Mouse (Mus musculus): Measurements from ENCODE around the gene Apba3. TPM values are rescaled to one million over a fixed set of nuclear protein-coding genes. Genes with fewer than 3 reads are reported as not detected.

The Apba3 gene
- polyA plus RNA-seq, 1 experiment from 2014 or later = 57.2 TPM

GRCm38 (mm10) chr10:81285694-81286450 lies 19.1 kb downstream of the Apba3 start:
- H3K9me3 ChIP-seq = no peaks in the 10 kb centered on the region
- peak; percentile 95 for DNase-seq (ENCODE audit: low spot score)
- no peaks in the 10 kb centered on the region for H3K36me3 ChIP-seq (replicated peaks)
- H3K27ac ChIP-seq (replicated peaks) = peak overlapping the region; percentile 78
- H3K27me3 ChIP-seq (replicated peaks; ENCODE audit: low read depth, poor library complexity, severe bottlenecking) = peaks cover 88% of the 10 kb centered on the region
- WGBS = 3% methylated on average over 54 of the region's 54 CpGs
- H3K4me1 ChIP-seq = peaks cover 51% of the 10 kb centered on the region
- peak overlapping the region; percentile 63 for H3K4me3 ChIP-seq

DNA sequence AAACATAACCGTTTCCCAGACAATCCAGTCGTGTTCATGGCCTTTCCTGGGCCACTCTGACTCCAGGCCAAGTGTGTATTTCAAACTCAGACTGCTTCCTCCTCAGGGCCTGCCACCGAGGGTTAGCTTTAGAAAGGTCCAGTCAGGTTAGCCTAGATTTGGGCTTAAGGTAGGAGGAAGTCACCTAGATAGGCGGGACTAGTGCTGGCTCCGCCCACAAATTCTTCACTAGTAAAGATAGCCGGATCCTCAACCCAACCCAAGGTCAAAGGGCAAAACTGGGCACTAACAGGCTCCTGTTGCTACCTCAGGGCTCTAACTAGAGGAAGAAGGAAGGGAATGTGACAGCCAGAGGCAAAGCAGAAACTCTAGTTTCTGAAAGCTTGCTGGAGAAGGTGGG lies 19.8 kb downstream of the Apba3 start:
- Histone ChIP-seq H3K27ac (replicated peaks) (no peak overlapping the region), H3K4me1 (peaks cover 56% of the 10 kb centered on the region), H3K36me3 (replicated peaks) (no peaks in the 10 kb centered on the region), H3K9me3 (no peaks in the 10 kb centered on the region), H3K27me3 (replicated peaks; ENCODE audit: low read depth, poor library complexity, severe bottlenecking) (peaks cover 90% of the 10 kb centered on the region), H3K4me3 (peak overlapping the region; percentile 63; the same call in 1 of the 2 replicates)
- WGBS = 42% methylated on average over 6 of the region's 6 CpGs
- no peak for DNase-seq (ENCODE audit: low spot score)

DNA sequence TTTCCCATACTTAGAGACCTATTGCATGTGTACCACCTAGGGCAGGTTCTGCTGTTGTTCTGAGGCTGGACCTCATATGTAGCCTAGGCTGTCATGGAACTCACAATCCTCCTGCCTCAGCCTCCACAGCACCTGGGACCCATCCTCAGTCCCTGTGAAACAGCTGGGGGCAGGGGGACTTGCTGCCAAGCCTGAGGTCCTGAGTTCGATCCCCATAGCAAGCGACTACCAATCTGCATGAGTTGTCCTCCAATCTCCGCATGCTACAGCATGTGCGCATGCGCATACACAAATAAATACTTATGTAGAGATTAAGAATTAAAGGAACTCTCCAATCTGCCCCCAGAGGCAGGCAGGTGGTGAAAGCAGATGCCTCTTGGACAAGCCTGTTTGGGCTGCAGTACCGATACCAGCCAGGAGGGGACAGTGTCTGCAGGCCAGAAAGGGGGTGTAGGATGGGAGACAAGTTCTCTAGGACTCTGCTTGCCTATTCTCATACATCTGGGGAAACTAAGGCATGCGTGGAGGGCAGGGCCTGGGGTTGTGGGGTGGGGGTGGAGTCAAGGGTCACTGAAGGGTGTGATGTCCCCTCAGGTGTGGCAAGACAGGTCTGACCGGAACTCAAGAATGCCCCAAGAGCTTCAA lies 20.9 kb downstream of the Apba3 start:
- H3K4me3 ChIP-seq = no peak overlapping the region
- peak; percentile 68 for DNase-seq (ENCODE audit: low spot score)
- peaks cover 56% of the 10 kb centered on the region for H3K4me1 ChIP-seq
- WGBS = 66% methylated on average over 8 of the region's 8 CpGs
- H3K27me3 ChIP-seq (replicated peaks; ENCODE audit: low read depth, poor library complexity, severe bottlenecking) = peaks cover 92% of the 10 kb centered on the region
- no peaks in the 10 kb centered on the region for H3K36me3 ChIP-seq (replicated peaks)
- no peak overlapping the region for H3K27ac ChIP-seq (replicated peaks)
- no peaks in the 10 kb centered on the region for H3K9me3 ChIP-seq

DNA sequence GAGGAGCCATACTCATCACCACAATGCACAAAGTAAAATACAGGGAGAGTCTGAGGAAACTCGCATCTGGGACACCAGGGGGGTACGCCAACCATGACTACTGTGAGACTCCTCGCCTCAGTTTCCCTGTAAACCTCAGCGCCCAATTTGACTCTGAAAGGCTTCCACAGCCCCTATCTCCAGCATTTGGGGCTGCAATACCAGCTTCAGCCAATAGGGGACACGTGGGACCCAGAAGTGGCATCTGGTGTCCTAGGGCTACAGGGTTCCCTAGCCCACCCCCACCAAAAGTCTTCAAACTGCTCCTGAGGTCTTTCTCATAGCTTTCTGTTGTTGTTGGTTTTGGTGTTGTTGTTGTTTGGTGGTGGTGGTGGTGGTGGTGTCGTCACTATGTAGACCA lies 21.8 kb downstream of the Apba3 start:
- Histone ChIP-seq H3K27ac (replicated peaks) (no peak overlapping the region), H3K4me1 (peaks cover 61% of the 10 kb centered on the region), H3K4me3 (no peak overlapping the region), H3K36me3 (replicated peaks) (no peaks in the 10 kb centered on the region), H3K27me3 (replicated peaks; ENCODE audit: low read depth, poor library complexity, severe bottlenecking) (peaks cover 82% of the 10 kb centered on the region), H3K9me3 (no peaks in the 10 kb centered on the region)
- 33% methylated on average over 6 of the region's 6 CpGs for WGBS
- DNase-seq (ENCODE audit: low spot score) = peak; percentile 55

- Histone ChIP-seq H3K4me3 (0 out of 2 replicates have a peak overlapping the region, but pooled peaks have one; percentile 17), H3K36me3 (replicated peaks) (0 out of 2 replicates have a peak, but pooled peaks cover under 1% of the 10 kb centered on the region), H3K9me3 (no peaks in the 10 kb centered on the region), H3K27ac (replicated peaks) (no peak overlapping the region), H3K4me1 (peaks cover 61% of the 10 kb centered on the region), H3K27me3 (replicated peaks; ENCODE audit: low read depth, poor library complexity, severe bottlenecking) (peaks cover 75% of the 10 kb centered on the region)
- DNase-seq (ENCODE audit: low spot score) = peak; percentile 79
- 3% methylated on average over 7 of the region's 7 CpGs for WGBS
Observed at GRCm38 (mm10) chr10:81289278-81289677, 22.5 kb downstream of the Apba3 start.

- Histone ChIP-seq H3K4me3 (no peak overlapping the region), H3K36me3 (replicated peaks) (peaks cover 5% of the 10 kb centered on the region; the same call in 1 of the 2 replicates), H3K9me3 (no peaks in the 10 kb centered on the region), H3K4me1 (peaks cover 61% of the 10 kb centered on the region), H3K27me3 (replicated peaks; ENCODE audit: low read depth, poor library complexity, severe bottlenecking) (peaks cover 70% of the 10 kb centered on the region), H3K27ac (replicated peaks) (no peak overlapping the region)
- 65% methylated on average over 14 of the region's 14 CpGs for WGBS
- no peak for DNase-seq (ENCODE audit: low spot score)
Observed at GRCm38 (mm10) chr10:81289811-81290210, 23.1 kb downstream of the Apba3 start.

DNA sequence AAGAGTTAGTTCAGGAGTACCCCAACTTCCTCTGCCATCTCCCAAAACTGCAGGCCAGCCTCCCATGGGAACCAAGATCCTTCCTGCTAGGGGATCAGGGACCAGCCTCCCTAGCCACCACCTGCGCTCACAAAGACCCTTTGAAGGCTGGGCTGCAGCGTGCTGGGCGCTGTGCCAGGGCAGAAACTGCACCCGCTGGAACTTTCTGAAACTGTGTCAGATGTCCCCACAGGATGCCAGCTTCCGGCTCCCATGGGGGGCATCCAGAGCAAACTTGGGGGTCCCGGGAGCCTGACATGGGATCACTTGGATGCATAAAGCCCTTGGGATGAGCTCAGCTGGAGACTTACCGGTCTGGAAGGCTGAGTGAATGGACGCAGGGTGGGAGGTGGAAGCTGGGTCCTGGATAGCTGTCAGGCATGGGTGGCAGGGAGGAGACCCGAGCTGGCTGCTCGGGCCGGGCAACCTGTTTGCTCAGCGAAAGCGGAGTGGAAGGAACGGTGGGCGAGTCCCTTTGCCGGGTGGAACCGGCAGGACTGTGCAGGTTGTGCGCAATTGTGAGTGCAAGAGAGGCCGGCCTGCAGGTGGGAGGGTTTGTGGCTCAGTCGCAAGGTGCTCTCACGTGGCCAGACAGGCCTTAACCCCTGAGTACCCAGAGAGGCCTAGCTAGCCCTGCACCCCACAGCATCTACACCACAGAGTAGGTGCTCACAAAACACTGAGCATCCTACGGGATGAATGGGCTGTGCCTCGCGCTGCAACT lies 24.1 kb downstream of the Apba3 start:
- Histone ChIP-seq H3K4me3 (peak overlapping the region; percentile 32), H3K27me3 (replicated peaks; ENCODE audit: low read depth, poor library complexity, severe bottlenecking) (peaks cover 59% of the 10 kb centered on the region), H3K4me1 (peaks cover 61% of the 10 kb centered on the region)

GRCm38 (mm10) chr10:81291511-81292104 lies 24.8 kb downstream of the Apba3 start, which contains the start of gene Tjp3:
TSS of gene Tjp3 (minus strand) at chr10:81291581.
- Histone ChIP-seq H3K27ac (replicated peaks) (no peak within 1 kb of the TSS), H3K27me3 (replicated peaks; ENCODE audit: low read depth, poor library complexity, severe bottlenecking) (peaks cover 55% of the 10 kb centered on the region), H3K4me1 (peaks cover 59% of the 10 kb centered on the region), H3K4me3 (peak within 1 kb of the TSS; percentile 75), H3K36me3 (replicated peaks) (peaks cover 22% of the 10 kb centered on the region), H3K9me3 (no peaks in the 10 kb centered on the region)
- DNase-seq (ENCODE audit: low spot score) = no peak
- WGBS = 75% methylated on average over 9 of the region's 9 CpGs

More for the DNA sequence above, 24.1 kb downstream of the Apba3 start:
- DNase-seq (ENCODE audit: low spot score) = no peak
- WGBS = 14% methylated on average over 24 of the region's 24 CpGs
- peaks cover 16% of the 10 kb centered on the region for H3K36me3 ChIP-seq (replicated peaks)
- no peak overlapping the region for H3K27ac ChIP-seq (replicated peaks)
- no peaks in the 10 kb centered on the region for H3K9me3 ChIP-seq

GRCm38 (mm10) chr10:81292554-81293333 lies 26.0 kb downstream of the Apba3 start, which contains the start of gene Pip5k1c:
TSS of gene Pip5k1c (plus strand) at chr10:81292963.
- H3K27ac ChIP-seq (replicated peaks) = peak within 1 kb of the TSS; percentile 93
- H3K9me3 ChIP-seq = no peaks in the 10 kb centered on the region
- H3K27me3 ChIP-seq (replicated peaks; ENCODE audit: low read depth, poor library complexity, severe bottlenecking) = peaks cover 43% of the 10 kb centered on the region
- H3K36me3 ChIP-seq (replicated peaks) = peaks cover 25% of the 10 kb centered on the region
- WGBS = under 1% methylated on average over 80 of the region's 80 CpGs
- peaks cover 64% of the 10 kb centered on the region for H3K4me1 ChIP-seq
- peak; percentile 99 for DNase-seq (ENCODE audit: low spot score)
- H3K4me3 ChIP-seq = peak within 1 kb of the TSS; percentile 75

- WGBS = 5% methylated on average over 25 of the region's 25 CpGs
- Histone ChIP-seq H3K36me3 (replicated peaks) (peaks cover 33% of the 10 kb centered on the region), H3K27me3 (replicated peaks; ENCODE audit: low read depth, poor library complexity, severe bottlenecking) (peaks cover 36% of the 10 kb centered on the region), H3K9me3 (no peaks in the 10 kb centered on the region), H3K27ac (replicated peaks) (peak overlapping the region; percentile 93), H3K4me1 (peaks cover 65% of the 10 kb centered on the region), H3K4me3 (peak overlapping the region; percentile 75)
- DNase-seq (ENCODE audit: low spot score) = no peak
Observed at GRCm38 (mm10) chr10:81293334-81294030, 26.7 kb downstream of the Apba3 start.

GRCm38 (mm10) chr10:81294442-81294841 lies 27.7 kb downstream of the Apba3 start:
- WGBS = 61% methylated on average over 8 of the region's 8 CpGs
- Histone ChIP-seq H3K27ac (replicated peaks) (no peak overlapping the region), H3K9me3 (no peaks in the 10 kb centered on the region), H3K4me3 (peak overlapping the region; percentile 75), H3K4me1 (peaks cover 68% of the 10 kb centered on the region), H3K27me3 (replicated peaks; ENCODE audit: low read depth, poor library complexity, severe bottlenecking) (peaks cover 29% of the 10 kb centered on the region), H3K36me3 (replicated peaks) (peaks cover 37% of the 10 kb centered on the region)
- DNase-seq (ENCODE audit: low spot score) = no peak

All from embryonic facial prominence, embryonic 10.5 days (tissue).